Mouse (Mus musculus) cortical plate, adult 2 months (tissue): ENCODE measurements around the gene Lyrm7.

Source experiments
- CTCF ChIP-seq: fragments of 200-500 bp; IDR thresholded peaks from 2 replicates; pipeline ENCODE4 v1.5.1; 2011; ENCODE audit warnings: mild to moderate bottlenecking, control low read depth, low read length; ENCODE audit not compliant: insufficient read depth; ENCODE audit errors: extremely low read depth
- POLR2A ChIP-seq: fragments of 200-500 bp; IDR thresholded peaks from 2 replicates; pipeline ENCODE4 v1.6.1; 2011; ENCODE audit warnings: mild to moderate bottlenecking, low read length, control low read depth; ENCODE audit not compliant: insufficient read depth; ENCODE audit errors: extremely low read depth

DNA sequence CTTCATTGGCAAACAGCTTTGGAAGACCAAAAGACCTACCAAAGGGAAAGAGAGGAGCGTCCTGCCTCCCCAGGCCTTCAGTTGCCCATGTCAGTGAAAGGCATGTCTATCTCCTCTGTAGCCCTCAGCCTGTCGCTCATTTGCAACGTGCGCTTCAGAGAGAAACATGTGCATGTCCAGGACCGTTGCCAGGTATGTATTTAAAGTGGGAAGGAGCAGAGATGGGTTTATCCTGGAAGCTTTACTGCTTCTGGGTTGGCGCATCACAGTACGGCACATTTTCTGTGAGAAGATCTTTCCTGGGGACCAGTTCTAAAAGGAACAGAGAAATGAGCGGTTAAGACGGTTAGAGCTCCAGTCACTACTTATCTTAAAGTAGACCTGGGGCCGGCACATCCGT is 19.8 kb downstream of the Lyrm7 start:
- no peak for TF ChIP-seq CTCF
- no peak for TF ChIP-seq POLR2A
